Mouse (Mus musculus) liver, adult 2 months (tissue): ENCODE results near the gene Sstr3. TPM values are rescaled to one million over a fixed set of nuclear protein-coding genes. Genes with fewer than 3 reads are reported as not detected.

Experiments used
- DNase-seq: peaks from one replicate; pipeline ENCODE4 v3.0.0-alpha.2; 2011; ENCODE audit warnings: low read depth, low spot score; ENCODE audit errors: extremely low read depth
- H3K27ac ChIP-seq: fragments of 200-500 bp; replicated peaks from 2 replicates; pipeline ENCODE4 v1.5.1; 2012; ENCODE audit warnings: low read depth, mild to moderate bottlenecking, control low read depth, inconsistent platforms, low read length; ENCODE audit not compliant: insufficient read depth
- H3K27me3 ChIP-seq: fragments of 200-500 bp; 2 replicates; pipeline ENCODE4 v1.6.1; 2012; ENCODE audit warnings: mild to moderate bottlenecking, moderate library complexity, low read length, inconsistent platforms; ENCODE audit not compliant: control insufficient read depth, insufficient read depth
- H3K36me3 ChIP-seq: fragments of 200-500 bp; 2 replicates; pipeline ENCODE4 v1.6.1; 2012; ENCODE audit warnings: low read length, inconsistent platforms; ENCODE audit not compliant: control insufficient read depth, insufficient read depth
- H3K4me1 ChIP-seq: fragments of 200-500 bp; 2 replicates; pipeline ENCODE4 v1.6.1; 2011; ENCODE audit warnings: low read length; ENCODE audit not compliant: control insufficient read depth, insufficient read depth
- H3K4me3 ChIP-seq: fragments of 200-500 bp; 2 replicates; pipeline ENCODE4 v1.5.1; 2011; ENCODE audit warnings: low read depth, mild to moderate bottlenecking, control low read depth, low read length, moderate library complexity; ENCODE audit not compliant: insufficient read depth
- H3K79me2 ChIP-seq: fragments of 200-500 bp; 2 replicates; pipeline ENCODE4 v1.6.1; 2012; ENCODE audit warnings: inconsistent platforms, mild to moderate bottlenecking, low read length, moderate library complexity; ENCODE audit not compliant: control insufficient read depth, insufficient read depth
- H3K9ac ChIP-seq: fragments of 200-500 bp; 2 replicates; pipeline ENCODE4 v1.6.1; 2012; ENCODE audit warnings: low read depth, mild to moderate bottlenecking, control low read depth, inconsistent platforms, low read length
- CTCF ChIP-seq: fragments of 200-500 bp; IDR thresholded peaks from 2 replicates; pipeline ENCODE4 v1.5.1; 2011; ENCODE audit warnings: low read depth, low read length, control low read depth
- POLR2A ChIP-seq: fragments of 200-500 bp; IDR thresholded peaks from 2 replicates; pipeline ENCODE4 v1.6.1; 2011; ENCODE audit warnings: low read length, control low read depth; ENCODE audit not compliant: insufficient read depth; ENCODE audit errors: extremely low read depth
- WGBS: fragments of 180-500 bp; shearing (Covaris S2); methylation state at CpG from one replicate; pipeline ENCODE4 v1.1.7; 2018; 5-methylcytosine and 5-hydroxymethylcytosine counted together
- polyA plus RNA-seq: library from polyadenylated mRNA; depleted of rRNA; stranded (reverse); fragments of >200 nt; gene quantifications from 2 replicates; pipeline ENCODE4 v1.2.3, GENCODE M21; 2012
- total RNA-seq: library from RNA; depleted of rRNA; stranded (reverse); fragments of >200 nt; gene quantifications from 2 replicates; pipeline ENCODE4 v1.2.3, GENCODE M21; 2014

Sstr3 gene
- total and polyA plus RNA-seq, 2 experiments = under 0.01 TPM; not detected in 1

GRCm38 (mm10) chr15:78547415-78548335 is 3.2 kb upstream of the Sstr3 start:
- Histone ChIP-seq H3K36me3 (no peaks in the 10 kb centered on the region), H3K27ac (no peak overlapping the region), H3K4me3 (no peak overlapping the region), H3K4me1 (peaks cover 5% of the 10 kb centered on the region; the same call in 1 of the 2 replicates), H3K79me2 (no peaks in the 10 kb centered on the region), H3K9ac (no peak overlapping the region), H3K27me3 (no peaks in the 10 kb centered on the region)
- DNase-seq = peak; percentile 56
- WGBS = 25% methylated on average over 5 of the region's 5 CpGs
- peak; percentile 50 for TF ChIP-seq CTCF
- TF ChIP-seq POLR2A = no peak

GRCm38 (mm10) chr15:78546060-78546459 is 1.6 kb upstream of the Sstr3 start:
- H3K4me3 ChIP-seq = no peak overlapping the region
- peaks cover 15% of the 10 kb centered on the region for H3K4me1 ChIP-seq
- no peak overlapping the region for H3K27ac ChIP-seq
- DNase-seq = no peak
- no peak overlapping the region for H3K9ac ChIP-seq
- 71% methylated on average over 4 of the region's 4 CpGs for WGBS
- no peaks in the 10 kb centered on the region for H3K27me3 ChIP-seq
- no peaks in the 10 kb centered on the region for H3K36me3 ChIP-seq
- TF ChIP-seq CTCF (no peak), POLR2A (no peak)
- no peaks in the 10 kb centered on the region for H3K79me2 ChIP-seq

GRCm38 (mm10) chr15:78544041-78544440 is 444 bp downstream of the Sstr3 start:
- Histone ChIP-seq H3K27me3 (no peaks in the 10 kb centered on the region), H3K4me3 (no peak overlapping the region), H3K36me3 (no peaks in the 10 kb centered on the region), H3K4me1 (peaks cover 15% of the 10 kb centered on the region), H3K79me2 (no peaks in the 10 kb centered on the region), H3K9ac (no peak overlapping the region), H3K27ac (no peak overlapping the region)
- DNase-seq = no peak
- 85% methylated on average over 15 of the region's 15 CpGs for WGBS
- TF ChIP-seq CTCF (no peak), POLR2A (no peak)

- no peak overlapping the region for H3K4me3 ChIP-seq
Observed at GRCm38 (mm10) chr15:78542767-78543303, 1.6 kb downstream of the Sstr3 start.

GRCm38 (mm10) chr15:78542098-78542766 is 2.3 kb downstream of the Sstr3 start:
- TF ChIP-seq CTCF (no peak), POLR2A (no peak)
- H3K27me3 ChIP-seq = no peaks in the 10 kb centered on the region
- peak; percentile 75 for DNase-seq
- peak overlapping the region; percentile 34 for H3K27ac ChIP-seq
- H3K4me3 ChIP-seq = no peak overlapping the region
- no peak overlapping the region for H3K9ac ChIP-seq
- 45% methylated on average over 3 of the region's 3 CpGs for WGBS
- no peaks in the 10 kb centered on the region for H3K36me3 ChIP-seq
- no peaks in the 10 kb centered on the region for H3K79me2 ChIP-seq
- H3K4me1 ChIP-seq = peaks cover 10% of the 10 kb centered on the region

More at GRCm38 (mm10) chr15:78542767-78543303, 1.6 kb downstream of the Sstr3 start:
- Histone ChIP-seq H3K36me3 (no peaks in the 10 kb centered on the region), H3K4me1 (peaks cover 10% of the 10 kb centered on the region), H3K27me3 (no peaks in the 10 kb centered on the region), H3K79me2 (no peaks in the 10 kb centered on the region), H3K27ac (no peak overlapping the region), H3K9ac (no peak overlapping the region)
- DNase-seq = no peak
- TF ChIP-seq CTCF = no peak
- 89% methylated on average over 7 of the region's 7 CpGs for WGBS
